Mouse (Mus musculus): ENCODE results near the gene C5ar2.
A peak's percentile ranks its signal among the peaks of the same experiment; 100 is the strongest.
"Not testable (repeated sequence)": the region's sequence is repeated elsewhere in the genome, so short reads cannot be mapped to it uniquely, and the experiment has no call there.

The C5ar2 gene

DNA sequence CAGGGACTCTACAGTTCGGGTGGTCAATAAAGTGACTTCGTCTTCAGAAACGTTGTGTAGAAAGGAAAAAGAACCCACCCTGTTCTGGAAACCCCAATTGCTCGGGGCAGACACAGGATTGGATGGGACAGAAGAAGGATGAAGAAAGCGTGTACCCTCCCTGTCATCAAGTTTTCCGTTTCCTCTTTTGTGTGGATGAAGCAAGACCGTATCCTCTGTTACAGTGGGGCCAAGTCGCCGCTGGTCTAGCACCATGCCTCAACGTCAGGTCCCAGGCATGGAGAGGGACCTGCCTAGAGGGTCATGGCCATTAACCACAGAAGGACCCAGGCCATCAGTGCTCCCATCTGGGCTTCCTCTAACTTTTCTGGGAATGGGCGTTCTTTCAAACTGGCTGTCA lies 13.9 kb upstream of the C5ar2 start:
- no peak for DNase-seq (ENCODE audit: low spot score in 2 of 2)

DNA sequence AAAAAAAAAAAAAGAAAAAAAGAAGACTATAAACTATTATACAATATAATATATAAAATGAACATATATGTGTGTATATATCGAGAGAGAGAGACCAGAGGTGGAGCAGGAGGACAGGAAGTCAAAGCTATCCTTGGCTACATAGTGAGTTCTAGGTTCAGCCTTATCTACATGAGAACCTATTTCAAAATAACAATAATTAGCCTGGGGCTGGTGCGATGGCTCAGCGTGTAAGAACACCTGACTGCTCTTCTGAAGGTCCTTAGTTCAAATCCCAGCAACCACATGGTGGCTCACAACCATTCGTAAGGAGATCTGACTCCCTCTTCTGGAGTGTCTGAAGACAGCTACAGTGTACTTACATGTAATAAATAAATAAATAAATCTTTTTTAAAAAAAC lies 12.0 kb upstream of the C5ar2 start:
- not testable (repeated sequence) for DNase-seq (ENCODE audit: low spot score in 2 of 2)

DNA sequence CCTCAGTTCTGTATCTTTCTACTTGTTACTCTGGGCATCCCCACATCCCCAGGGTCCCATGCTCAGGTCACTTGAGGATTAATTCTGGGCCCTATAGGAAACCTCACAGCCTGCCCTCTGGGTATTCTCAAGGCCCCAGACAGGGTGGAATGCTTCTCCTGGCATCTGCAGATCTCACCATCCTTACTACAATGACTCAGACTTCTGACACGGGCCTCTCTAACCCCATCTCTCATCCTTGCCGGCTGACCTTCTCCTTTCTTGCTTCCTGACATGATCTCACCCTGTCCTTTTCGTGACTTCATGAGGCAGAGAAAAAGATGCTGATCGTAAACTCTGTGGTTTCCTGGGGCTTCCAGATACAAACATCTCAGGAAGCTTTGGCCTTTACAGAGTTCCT lies 10.2 kb upstream of the C5ar2 start:
- DNase-seq (ENCODE audit: low spot score in 2 of 2): no peak

DNA sequence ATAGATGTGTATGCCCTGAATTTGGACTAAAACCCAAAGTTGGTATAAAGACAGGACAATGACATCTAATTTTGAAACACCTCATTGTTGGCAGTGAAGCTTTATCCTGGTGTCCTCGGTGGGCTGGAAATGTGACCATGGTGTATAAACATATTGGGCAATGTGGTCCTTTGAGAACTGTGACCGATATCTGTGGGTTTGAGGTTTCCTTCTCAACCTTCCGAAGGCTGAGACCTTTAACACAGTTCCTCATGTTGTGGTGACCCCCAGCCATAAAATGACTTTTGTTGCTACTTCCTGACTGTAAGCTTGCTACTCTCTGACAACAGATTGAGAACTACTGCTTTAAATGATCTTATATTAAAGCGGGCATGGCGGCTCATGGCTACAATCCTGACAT lies 6.7 kb upstream of the C5ar2 start:
- no peak for DNase-seq (ENCODE audit: low spot score in 2 of 2)

DNA sequence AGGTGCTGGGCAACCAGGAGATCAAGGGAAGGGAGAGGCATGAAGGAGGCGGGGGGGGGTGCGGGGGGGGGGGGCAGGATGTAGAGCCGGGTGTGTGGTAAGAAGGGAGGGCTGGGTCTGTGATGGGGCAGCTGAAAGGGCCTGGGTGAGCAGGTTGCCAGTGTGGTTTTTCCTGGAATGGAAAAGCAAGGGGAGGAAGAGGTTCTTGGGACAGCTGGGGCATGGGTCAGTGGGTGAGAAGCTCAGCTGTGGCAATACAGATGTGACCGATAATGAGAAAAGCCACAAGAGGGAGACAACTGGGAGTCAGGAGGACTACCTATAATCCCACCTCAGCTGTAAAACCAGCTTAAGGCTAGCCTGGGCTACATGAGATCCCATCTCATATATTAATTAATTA lies 2.0 kb upstream of the C5ar2 start:
- no peak for DNase-seq (ENCODE audit: low spot score in 2 of 2)

DNA sequence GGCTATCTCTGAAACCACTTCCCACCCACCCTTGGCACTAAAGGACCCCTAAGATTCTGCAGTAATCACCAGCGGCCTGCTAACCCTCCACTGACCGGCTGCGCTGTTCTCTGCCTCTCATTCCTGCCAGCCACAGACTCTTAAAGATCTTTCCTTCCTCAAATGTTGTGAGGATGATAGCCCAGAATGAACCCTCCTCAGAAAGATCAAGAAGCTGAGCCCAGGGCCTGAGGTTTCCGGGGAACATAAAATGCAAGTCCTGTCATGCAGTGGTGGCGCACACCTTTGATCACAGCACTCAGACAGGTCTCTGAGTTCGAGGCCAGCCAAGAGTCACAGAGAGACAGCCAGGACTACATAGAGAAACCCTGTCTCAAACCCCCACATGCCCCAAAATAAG lies 1.8 kb downstream of the C5ar2 start:
- DNase-seq (ENCODE audit: low spot score in 2 of 2): no peak

DNA sequence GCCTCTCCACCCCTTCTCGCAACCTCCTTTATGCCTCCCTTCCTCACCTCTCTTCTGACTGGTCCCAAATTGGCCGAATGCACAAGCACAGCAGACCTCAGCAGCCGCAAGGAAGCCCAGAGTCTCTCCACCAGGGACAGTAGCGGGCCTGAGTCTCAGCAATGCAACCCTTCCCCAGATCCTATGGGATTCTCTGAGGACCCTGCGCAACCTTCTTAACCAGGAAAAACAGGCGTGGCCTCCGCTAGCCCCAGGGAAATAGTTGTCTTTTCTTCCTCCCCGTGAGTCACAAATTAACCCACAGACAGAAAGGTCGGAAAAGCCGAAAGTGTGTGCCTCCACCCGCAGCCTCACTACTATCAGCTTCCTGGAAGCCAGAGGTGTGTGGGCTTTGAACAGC lies 2.2 kb downstream of the C5ar2 start:
- no peak for DNase-seq (ENCODE audit: low spot score in 2 of 2)

DNA sequence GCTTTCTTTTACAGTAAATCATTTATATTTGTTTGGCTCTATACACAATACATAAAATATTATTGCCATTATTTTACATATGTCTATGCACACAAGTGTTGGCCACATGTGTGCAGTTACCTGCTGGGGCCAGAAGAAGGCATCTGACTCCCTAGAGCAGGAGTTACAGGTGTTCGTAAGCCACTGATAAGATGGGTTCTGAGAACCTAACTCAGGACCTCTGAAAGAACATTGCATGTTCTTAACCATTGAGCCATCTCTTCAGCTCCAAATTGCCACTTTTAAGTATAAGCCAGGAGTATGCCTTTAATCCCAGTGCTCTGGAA lies 3.0 kb downstream of the C5ar2 start:
- DNase-seq (ENCODE audit: low spot score in 2 of 2): no peak

DNA sequence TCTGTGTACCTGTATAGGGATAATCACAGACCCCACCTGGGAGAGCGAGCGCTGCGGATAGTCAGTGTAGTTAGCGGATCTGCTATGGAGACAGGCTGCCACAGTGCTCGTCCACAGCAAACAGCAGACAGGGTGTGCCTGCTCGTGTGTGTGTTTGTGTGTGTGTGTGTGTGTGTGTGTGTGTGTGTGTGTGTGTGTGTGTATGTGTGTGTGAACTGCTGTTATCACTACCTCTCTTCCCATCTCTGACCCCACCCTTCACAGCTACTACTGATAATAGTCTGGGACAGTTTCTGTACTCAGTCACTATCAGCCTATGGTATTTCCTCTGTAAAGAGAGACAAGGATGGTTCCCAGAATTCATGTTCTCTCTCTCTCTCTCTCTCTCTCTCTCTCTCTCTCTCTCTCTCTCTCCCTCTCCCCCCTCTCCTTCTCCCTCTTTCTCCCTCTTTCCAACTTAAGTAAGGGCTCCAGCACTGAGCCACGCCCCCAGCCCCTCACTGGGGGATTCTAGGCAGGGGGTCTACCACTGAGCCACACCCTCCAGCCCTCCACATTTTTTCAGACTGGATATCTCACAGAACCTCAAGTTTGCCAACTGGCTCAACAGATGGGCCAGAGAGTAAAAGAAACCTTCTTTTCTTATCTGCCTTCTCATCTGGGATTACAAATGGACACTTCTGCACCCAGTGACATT lies 3.5 kb downstream of the C5ar2 start:
- no peak for DNase-seq (ENCODE audit: low spot score in 2 of 2)

DNA sequence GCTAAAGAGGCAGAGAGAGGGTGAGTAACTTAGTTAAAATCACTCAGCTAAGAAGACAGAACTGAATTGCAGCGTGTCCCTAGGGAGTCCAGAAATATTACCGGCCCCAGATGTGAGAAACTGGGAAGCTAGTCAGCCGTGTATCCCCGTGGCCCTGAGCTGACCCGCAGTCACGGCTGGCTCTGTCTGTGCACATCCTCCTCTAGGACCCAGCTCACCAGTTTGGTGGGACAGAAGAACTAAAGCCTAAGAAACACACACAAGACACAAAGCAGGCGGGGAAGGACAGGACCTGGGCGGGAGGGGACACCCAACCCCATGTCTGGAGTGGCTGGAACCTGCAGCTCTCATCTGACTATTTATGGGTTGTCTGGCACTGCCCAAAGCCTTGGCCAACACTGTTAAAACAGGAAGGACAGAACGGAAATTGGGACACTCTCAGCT lies 4.4 kb downstream of the C5ar2 start:
- DNase-seq (ENCODE audit: low spot score in 2 of 2): no peak

DNA sequence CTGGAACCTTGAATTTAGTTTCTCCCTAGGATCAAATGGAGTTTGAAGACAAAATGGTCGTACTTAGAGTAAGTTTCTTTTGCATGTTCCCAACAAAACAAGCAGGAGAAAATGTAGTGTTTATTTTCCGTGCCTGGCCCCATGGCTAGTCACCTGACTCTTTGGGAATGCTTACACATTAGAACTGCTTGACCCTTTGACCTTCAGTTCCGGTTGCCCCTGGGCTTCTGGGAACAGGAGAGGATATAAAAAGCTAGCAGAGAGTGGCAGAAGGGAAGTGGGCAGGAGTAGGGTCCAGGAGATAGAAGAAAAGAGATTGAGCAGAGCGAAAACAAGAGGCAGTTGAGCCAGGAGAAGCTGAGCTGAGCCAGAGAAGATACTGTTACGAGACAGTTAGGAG lies 14.1 kb downstream of the C5ar2 start:
- DNase-seq (ENCODE audit: low spot score in 2 of 2): no peak

DNA sequence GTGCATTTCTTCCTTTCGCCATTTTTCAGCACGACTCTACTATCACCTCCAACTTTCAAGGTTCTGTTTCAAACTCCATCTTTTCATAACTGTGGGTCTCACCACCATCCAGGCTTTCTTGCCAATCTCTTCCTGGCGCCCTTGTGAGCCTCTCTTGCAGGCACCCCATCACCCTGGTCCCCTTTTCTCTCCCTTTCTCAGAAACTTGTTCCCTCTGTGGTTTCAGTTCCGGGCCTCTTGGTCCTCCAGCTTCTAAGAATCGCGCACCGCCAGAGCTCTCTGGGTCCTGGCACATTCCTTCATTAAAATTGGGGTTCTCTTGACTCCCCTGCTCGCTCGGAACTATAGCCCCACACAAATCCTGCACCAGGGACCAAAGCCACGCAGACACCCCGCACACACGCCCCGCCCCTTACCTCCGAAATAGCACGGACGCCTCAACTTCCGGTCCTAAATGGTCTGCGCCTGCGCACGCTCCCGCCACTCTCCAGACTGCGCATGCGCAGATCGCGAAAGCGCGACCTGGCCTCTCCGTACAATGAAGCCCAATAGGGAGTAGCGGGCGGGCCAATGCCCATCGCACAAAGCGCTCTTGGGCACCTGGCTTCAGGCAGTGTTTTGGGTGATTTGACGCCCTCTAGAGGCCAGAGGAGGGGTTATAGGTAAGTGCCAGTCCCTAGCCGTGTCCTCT lies 22.2 kb downstream of the C5ar2 start, which contains the start of gene Dhx34:
TSS of gene Dhx34 (minus strand) at position 456 of the 691 bp plus-strand sequence.
- DNase-seq (ENCODE audit: low spot score in 2 of 2): peak; percentile 87 to 94

DNA sequence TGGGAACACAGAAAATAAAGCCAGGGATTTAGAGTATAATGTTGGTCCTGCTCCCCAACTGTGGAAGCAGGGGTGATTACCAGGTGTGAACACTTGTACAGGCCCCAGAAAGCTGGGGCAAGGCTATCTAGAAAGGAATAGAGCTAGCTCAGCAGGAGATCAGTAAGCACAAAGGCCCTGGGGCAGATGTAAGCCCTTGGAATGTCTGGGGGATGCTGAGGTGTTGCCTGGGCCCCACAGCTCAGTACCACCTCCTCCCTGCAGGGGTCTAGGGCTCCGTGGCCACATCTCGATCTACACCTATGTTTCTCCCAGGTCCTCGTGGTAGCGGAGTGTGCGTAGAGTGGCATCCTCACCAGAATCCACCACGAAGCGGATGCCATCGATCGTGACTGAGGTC lies 30.0 kb downstream of the C5ar2 start:
- no peak for DNase-seq (ENCODE audit: low spot score in 2 of 2)

DNA sequence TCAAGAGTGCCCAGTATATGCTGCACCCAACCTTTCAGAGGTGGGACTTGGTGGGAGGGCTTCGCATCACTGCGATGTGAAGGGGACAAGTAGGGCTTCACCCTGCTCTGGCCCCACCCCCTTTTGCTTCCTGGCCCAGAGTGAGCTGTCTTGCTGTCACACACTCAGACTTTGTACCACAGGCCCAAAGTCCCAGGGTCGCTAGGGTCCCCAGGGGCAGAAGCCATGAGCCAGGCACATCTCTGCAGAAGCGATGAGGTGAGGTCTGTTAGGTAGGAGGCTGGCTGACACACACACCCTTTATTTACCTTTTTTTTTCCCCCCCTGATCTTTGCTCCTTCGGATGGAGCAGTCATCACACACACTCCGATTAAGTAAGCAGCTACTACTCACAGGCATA lies 30.8 kb downstream of the C5ar2 start:
- DNase-seq (ENCODE audit: low spot score in 2 of 2): no peak

DNA sequence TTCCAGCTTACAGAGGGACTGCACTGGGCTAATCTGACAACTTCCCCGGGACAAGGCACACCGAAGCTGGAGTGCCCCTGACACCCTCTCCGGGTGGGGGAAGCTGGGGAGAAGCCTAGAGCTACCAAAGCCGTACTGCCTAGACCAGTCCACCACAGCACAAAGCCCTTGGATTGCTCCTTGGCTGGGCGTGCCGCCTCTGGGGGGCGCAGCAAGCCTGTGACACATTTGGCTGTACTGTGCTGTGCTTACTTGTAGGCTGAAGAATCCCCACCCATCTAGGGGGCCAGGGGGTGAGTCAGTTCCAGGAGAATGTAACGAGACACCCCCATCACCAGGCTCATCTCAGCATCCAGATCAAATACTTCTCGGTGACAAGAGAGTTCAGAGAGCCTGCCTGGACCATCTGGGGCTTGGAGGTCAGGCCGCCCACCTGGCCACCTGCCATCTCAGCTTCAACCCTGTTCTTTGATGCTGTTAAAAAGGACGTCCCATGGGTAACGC lies 33.0 kb downstream of the C5ar2 start:
- no peak for DNase-seq (ENCODE audit: low spot score in 2 of 2)

DNA sequence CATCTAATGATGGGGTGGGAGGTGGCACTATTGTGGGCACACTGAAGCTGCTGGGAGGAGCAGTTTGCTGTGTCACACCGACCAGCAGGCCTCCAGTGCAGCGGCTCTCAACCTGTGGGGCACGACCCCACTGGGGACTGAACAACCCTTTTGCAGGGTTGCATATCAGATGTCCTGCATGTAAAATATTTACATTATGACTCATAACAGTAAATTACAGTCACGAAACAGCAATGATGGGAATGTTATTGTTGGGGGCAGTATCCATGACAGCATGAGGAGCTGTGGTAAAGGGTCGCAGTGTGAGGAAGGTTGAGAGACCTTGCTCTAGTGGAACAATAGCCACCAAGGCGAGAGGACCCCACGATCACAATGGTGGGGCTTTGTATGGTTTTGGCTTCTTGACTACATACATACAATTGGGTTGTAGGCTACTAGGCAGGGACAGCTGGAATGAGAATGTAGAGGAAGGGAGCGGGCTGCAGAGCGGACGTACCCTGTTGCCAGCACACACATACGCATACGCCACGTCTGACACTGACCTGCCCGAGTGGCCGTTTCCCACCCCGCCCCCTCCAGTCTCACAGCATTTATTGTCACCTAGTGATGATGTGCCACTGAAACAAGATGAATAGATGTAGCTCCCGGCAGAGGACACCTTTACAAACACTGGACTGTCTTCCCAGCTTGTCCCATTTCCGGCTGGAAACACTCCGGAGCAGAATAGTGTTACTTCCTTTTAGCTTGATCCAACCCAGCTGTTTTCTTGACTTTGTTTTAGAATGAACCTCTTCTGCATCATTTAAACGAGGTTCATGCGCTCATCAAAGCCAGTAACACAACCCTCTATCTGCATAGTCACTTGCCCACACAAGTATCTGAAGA lies 34.9 kb downstream of the C5ar2 start:
- DNase-seq (ENCODE audit: low spot score in 2 of 2): peak in 1 of 2 experiments; percentile 11

DNA sequence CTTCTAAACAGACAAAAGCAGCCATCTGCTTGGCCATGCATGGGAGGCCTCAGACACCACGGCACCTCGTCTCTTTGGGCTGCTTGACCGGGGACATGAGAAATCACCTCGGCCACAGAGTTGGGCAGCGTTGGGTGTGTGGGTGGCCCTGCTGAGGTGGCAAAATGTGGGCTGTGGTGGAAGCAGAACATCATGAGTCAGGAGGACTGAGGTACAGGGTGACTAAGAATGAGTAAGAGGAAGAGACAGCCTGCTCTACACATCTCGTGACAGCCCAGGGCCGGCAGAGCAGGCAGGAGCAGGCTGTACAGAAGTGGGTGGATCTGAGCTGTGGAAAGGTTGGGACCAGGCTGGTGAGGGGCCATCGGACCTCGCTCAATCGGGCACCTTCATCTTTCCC lies 36.5 kb downstream of the C5ar2 start:
- peak; percentile 38 to 64 for DNase-seq (ENCODE audit: low spot score in 2 of 2)

DNA sequence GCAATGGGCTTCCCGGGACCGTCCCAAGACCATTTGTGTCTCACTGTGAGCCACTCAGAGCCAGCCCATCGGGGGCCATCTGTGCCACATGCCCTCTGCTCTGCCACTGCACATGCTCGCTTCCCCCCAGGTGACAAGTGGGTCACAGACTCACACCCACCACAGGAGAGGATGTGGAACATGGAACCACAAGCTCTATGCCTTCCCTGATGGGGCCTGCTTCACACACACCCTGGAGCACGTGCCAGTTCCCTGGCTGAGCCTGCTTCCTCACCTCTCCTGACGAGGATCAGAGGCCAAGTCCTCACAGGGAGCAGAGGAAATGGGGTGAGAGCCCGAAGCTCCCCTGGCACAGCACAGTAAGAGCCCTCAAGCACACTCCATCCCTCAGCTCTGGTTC lies 36.9 kb downstream of the C5ar2 start:
- DNase-seq (ENCODE audit: low spot score in 2 of 2): no peak

DNA sequence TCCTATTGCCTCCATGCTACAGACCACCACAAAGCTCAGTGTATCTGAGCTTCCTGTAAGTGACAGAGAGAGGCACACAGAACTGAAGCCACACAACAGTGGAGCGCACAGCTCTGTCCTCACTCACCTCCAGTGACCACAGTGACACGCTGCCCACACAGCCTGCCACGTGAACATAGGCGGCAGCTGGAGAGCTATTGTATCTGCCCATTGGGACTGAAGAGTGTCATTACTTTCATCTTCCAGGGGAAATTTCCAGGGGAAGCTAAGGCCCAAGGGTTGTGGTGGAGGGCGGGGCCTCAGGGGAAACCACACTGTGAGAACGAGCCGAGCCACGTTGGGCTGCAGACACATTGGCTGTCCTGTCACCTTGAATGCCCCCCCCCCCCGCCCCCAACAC lies 39.2 kb downstream of the C5ar2 start:
- no peak for DNase-seq (ENCODE audit: low spot score in 2 of 2)

DNA sequence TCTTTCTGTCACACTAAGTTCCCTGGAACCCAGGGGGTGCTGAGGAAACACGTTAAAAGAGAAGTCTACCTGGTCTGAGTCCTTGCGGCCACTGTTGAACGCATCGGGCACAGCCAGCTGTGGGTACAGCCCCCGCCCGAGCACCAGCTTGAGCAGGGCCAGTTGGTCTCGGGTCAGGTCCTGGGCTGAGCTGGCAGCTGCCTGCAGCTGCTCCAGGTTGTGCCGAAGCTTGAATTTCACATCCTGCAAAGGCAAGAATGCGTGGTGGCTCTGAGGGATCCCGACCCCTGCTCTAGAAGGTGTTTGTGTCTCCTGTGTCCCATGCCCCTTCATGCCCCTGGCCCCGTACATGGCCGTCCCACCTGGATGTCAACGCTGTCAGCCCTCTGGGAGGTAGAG lies 40.5 kb downstream of the C5ar2 start:
- DNase-seq (ENCODE audit: low spot score in 2 of 2): no peak

DNA sequence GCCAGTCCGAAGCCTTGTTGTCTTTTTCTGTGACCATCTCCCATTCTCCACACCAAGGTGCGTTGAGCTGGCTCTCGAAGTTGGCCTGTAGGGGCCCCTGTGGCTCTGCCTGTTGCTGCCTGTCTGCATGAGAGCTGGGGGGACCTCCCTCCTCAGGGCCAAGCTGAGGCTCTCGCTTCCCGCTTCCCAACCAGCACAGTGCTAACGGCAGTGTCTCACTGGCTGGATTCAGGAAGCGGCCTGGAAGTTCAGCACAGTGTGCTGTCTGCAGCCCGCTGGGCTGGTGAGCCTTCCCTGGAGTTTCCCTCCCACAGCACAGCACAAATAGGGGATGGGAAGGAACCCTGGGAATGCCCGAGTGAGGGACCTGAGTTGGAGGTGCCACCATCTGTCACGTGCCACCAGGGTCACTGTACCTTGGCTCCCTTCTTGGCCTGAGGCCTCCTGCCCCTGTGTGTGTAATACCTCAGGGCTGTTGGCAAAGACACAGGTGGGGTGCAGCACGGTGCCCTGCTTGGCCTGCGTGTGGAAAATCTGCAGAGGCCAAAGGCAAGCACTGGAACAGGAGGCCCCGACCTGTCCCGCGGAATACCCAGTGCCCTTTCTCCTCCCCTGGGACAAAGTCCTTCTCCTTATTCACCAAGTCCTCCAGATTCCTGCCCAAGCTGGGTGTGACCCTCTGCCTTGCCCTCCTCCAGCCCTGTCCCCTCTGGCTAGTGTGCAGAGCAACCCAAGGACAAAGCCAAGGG lies 41.0 kb downstream of the C5ar2 start:
- no peak for DNase-seq (ENCODE audit: low spot score in 2 of 2)

DNA sequence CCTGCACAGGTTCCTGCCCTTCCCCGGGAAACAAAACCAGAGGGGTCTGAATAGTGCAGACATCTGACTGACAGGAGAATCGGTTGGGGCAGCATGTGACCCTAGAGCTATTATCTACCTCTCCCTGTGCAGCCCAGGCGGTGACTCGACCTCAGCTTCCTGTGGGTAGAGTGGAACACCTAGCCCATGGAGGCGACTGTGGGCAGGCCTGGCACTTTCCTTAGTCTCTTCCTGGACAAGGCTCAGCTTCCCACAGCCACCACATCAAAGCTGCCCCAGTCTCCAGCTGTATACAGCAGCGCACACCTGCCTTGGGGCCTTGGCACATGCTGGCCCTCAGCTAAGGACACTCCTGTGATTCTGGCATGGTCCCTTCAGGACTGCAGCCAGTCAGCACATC lies 42.8 kb downstream of the C5ar2 start:
- DNase-seq (ENCODE audit: low spot score in 2 of 2): no peak

Measured in urinary bladder, adult 18-20 months (tissue).